Mouse (Mus musculus): ENCODE measurements around the gene Iffo1.
A peak's percentile ranks its signal among the peaks of the same experiment; 100 is the strongest.
"Not testable (repeated sequence)": the region's sequence is repeated elsewhere in the genome, so short reads cannot be mapped to it uniquely, and the experiment has no call there.

Gene Iffo1

DNA sequence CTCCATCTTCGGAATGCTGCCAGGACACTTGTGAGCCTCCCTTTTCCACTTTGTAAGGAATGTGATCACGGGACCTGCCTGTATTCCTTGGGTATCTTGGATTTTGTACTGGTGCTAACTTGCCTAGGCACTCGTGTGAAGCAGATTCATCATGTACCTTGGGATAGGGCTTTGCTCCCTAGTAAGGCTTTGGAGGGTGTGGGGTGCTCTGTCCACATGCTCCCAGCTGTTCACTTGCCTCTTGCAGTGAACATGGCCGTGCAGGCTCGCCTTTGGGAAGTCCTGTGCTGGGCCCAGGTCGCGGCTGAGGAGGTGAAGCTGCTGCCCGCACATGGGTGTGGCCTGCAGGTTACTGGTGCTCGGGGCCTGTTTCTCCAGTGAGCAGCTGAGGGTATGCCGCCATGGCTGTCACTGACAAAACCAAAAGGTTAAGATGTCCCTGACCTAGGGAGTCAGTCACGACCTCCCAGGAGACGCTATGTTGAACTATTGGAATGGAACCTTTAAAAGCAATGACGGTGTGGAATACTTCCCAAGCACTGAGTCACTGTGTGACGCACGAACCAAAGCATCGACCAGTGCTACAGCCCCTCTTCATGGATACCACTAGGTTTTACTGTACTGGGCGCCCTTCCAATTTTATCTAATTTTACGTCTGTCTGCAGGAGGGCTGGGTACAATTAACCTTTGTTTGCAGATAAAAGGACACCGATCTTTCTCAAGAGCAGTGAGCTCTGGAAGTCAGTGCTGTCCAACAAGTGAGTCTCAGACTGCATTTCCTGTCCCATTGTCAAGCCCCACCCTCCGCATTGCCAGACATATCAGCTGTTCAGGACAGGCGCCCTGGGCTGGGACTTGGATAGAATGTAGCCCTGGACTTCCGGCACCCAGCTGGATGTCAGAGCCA, 16.1 kb downstream of the Iffo1 start:
- DNase-seq (ENCODE audit: low spot score in 2 of 2): peak in 1 of 2 experiments; percentile 53

DNA sequence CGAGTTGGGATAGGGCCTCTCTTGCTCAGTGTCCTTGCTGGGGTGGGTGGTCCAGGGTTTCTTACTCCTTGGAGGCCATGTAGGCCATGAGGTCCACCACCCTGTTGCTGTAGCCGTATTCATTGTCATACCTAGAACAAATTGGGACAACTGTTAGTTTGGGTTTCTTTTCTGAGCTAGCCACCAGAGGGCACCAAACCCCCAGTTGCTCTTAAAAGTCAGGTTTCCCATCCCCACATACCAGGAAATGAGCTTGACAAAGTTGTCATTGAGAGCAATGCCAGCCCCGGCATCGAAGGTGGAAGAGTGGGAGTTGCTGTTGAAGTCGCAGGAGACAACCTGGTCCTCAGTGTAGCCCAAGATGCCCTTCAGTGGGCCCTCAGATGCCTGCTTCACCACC, 16.9 kb downstream of the Iffo1 start:
- DNase-seq (ENCODE audit: low spot score in 2 of 2): peak in 1 of 2 experiments; percentile 62

DNA sequence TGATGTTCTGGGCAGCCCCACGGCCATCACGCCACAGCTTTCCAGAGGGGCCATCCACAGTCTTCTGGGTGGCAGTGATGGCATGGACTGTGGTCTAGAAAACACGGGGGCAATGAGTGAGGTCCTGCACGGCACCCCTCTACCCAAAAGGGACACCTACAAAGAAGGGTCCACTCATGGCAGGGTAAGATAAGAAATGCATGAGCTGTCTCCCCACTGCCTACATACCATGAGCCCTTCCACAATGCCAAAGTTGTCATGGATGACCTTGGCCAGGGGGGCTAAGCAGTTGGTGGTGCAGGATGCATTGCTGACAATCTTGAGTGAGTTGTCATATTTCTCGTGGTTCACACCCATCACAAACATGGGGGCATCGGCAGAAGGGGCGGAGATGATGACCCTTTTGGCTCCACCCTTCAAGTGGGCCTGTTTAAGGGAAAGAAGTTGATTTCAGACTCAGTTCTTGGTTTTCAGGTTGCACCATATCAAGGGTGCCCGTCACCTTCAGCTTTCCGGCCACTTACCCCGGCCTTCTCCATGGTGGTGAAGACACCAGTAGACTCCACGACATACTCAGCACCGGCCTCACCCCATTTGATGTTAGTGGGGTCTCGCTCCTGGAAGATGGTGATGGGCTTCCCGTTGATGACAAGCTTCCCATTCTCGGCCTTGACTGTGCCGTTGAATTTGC, 17.7 kb downstream of the Iffo1 start:
- DNase-seq (ENCODE audit: low spot score in 2 of 2): not testable (repeated sequence)

DNA sequence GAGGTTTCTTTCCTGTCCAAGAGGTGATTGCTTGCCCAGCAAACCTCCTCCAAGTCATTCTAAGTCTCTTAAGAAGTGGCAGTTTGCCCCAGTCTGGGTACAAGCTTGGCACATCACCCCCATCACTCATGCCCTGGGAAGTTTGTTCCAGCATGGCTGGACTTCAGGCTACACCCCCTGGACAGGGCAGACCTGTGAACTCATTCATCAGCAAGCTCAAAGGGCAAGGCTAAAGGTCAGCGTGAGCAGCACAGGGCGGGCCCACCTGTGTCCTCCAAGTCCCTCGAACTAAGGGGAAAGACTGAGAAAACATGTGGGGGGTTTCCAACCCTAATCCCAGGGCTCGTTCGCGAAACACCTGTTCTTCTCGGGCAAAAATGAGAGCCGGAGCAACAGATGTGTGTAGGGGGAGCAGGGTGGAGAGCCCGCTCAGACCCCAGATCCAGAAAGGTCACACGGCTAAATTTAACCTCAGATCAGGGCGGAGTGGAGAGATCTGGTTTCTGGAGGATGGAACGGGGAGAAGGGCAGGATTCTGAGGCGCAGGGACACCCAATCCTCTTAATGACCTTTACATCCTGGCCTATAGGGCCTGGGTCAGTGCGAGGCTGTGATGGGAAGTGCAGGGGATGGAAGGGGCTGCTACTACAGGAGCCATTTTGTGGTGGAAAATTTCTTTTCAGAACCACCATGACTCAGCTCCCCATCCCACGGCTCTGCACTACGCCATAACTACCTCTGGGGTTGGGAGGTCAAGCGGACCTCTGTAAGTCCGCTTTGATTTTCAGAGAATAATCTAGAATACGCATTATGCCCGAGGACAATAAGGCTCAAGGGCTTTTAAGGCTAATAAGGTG, 19.0 kb downstream of the Iffo1 start:
- DNase-seq (ENCODE audit: low spot score in 2 of 2): no peak

DNA sequence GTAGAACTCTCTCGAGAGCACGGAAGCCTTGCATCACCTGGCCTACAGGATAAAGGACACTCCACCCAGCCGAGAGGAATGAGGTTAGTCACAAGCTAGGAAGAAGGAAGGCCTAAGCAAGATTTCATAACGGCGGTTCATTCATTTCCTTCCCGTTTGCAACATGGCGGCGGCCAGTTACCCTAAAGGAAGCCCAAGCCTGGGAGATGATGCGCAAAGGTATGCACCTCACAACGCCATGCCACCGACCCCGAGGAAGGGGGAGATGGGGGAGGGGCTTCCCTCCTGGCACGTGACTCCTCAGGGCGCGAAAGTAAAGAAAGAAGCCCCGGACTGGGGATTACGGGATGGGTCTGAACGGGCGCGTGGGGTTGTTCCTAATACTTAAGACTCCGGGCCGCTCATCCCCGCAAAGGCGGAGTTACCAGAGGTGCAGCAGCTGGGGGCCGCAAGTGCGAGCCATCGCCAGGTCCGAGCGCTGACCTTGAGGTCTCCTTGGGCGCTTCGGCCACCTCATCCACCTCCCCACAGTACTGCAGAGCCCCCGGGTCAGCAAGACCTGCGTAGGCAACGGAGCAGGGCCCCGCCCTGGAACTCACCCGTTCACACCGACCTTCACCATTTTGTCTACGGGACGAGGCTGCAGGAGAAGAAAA, 19.8 kb downstream of the Iffo1 start:
- no peak for DNase-seq (ENCODE audit: low spot score in 2 of 2)

DNA sequence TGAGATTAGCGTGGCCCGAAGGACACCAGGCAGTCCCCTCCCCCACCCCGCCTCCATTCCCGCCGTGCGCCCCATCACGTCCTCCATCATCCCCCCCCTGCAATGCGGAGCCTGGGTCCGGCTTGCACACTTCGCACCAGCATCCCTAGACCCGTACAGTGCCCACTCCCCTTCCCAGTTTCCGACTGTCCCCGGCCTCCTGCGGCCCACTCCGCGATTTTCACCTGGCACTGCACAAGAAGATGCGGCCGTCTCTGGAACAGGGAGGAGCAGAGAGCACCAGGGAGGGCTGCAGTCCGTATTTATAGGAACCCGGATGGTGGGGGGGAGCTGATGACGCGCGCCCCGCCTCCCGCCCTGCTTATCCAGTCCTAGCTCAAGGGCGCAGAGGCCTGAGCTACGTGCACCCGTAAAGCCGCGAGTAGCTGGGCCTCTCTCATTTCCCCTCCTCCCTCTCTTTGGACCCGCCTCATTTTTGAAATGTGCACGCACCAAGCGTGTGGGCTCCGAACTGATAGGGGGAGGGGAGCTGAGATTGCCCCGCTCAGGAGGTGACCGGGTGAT, 20.4 kb downstream of the Iffo1 start:
- peak; percentile 96 to 98 for DNase-seq (ENCODE audit: low spot score in 2 of 2)

DNA sequence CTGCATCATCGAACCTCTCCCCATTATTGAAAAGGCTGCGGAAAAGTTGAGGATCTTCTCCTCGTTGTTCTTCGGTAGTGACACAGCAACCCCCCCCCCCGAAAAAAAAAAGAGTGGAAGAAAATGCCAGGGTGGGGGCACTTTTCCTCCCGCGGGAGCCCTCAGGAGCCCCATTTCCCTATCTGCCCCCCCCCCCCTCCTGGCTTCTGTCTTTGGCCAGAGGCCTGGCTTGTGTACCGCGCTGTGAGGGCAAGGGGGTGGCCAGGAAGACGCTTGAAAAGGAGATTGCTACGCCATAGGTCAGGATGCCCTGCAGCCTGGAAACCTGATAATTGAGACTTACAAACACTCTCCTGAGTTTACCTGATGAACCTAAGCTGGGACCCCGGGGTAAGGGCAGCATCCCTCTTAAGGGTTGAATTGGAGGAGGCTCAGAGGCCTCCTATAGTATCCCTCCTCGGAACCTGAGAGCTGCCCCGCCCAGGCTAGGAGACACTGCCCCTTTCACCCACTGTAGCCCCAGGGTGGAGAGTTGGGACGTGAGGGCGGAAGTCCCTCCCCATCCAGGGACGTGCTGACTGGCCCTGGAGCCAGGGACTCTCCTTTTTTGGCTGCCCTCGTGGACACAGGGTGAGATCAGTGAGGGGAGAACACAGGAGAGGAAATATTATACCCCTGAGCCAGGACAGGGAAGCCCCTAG, 21.2 kb downstream of the Iffo1 start, which contains the start of gene Gapdh:
Gene Gapdh (minus strand): TSS at position 417 of the 701 bp plus-strand sequence.
- no peak for DNase-seq (ENCODE audit: low spot score in 2 of 2)

DNA sequence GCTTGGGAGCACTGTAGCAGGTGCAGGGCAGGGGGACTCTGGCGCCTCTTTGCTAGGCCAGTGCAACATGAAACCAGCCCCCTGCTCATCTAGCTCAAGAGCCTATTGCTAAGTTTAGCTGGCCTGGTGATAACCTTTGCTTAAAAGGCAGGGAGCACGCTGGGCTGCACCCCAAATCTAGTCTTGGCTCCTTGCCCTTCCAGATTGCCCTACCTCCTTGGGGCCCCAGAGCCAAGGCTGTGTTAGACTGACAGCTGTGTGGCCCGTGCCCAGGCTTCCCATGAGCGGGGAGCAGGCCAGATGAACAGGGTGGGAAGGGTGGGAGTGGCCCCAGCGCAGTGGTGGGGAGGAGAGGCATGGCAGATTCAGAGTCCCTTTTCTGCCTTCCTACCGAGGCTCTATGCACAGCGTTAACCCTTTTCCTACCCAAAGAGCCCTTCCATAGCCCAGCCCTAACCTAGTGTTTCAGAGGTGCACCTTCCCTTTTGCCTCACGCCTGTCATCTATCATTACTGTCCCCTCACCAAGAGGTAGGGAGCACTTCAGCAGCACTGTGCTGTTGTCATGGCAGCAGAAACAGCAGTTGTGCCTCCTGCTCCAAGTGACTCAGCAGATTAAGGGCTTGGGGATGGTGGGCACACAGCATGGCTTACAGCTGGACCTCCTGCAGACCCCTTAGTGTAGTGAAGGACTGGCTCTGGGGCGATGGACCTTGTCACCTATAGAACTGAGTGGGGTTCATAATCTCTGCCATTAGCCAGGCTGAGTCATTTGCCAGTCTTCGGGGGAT, 22.0 kb downstream of the Iffo1 start:
- DNase-seq (ENCODE audit: low spot score in 2 of 2): no peak

DNA sequence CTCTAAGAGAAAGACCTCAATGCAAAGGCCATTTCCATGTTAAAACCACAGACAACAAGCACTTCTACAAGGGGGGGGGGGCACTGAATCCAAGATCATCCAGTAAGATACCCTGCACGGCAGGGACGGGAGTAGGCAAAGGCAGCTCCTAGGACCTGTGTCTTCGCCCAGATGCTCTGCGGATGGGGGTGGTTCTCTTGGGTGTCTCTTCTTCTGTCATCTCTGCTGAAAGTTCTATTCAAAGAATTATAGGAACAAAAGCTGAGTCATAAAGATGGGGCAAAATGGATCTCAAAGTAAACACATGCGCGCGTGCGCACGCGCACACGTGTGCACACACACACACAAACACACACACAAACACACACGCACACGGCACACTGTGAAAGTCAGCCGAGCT, 23.0 kb downstream of the Iffo1 start:
- no peak for DNase-seq (ENCODE audit: low spot score in 2 of 2)

DNA sequence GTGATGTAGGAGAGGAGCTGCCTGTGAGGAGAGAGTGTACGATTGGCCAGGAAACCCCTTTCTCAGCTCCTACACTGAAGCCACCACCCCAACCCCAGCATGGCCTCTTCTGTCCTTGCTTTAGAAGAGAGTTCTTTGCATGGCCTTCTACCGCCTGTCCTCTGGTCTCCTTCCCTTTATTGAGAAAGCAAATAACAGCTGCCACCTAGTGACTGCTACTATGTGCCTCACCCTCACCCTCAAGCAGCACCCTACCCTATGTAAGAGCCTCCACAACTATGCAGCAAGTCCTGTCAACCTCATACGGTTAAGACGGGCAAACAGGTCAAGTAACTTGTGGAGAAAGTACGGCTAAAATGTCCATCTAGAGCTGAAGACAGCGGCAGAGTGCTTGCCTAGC, 25.2 kb downstream of the Iffo1 start:
- no peak for DNase-seq (ENCODE audit: low spot score in 2 of 2)

DNA sequence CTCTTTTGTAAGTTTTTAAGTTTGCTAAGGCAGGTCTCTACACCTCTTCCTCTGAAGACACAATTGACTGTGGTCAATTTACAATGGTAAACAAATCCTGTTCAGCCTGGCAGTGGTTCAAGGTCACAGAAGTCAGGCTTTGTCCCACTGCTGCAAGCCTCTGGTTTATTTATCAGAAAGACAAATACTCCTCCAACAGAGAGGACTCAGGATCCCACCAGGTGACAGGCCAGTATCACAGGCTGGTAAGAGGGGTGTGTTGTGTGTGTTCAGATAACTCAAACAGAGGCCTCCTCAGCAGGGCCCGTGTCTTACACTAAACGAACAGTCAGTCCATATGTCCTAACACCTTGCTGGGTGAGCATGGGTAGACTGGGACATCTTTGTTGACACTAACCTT, 27.4 kb downstream of the Iffo1 start:
- DNase-seq (ENCODE audit: low spot score in 2 of 2): no peak

DNA sequence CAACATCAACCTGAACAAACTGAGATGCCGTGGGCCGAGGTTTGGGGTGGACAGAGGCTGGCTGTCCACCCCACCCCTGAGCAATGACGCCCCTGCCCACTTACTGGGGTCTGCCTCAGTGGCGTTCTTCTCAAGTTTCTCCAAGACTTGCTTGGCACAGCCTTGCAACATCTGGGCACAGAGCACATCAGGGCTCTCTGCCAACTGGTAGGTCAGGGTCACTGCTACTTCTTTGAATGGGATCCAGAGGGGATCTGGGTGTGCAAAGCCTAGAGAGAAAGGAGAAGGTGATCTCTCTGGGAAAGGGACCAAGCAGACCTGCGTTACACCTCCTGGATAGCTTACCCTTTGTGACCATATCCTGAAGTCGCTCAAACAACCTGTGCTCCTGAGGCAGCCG, 28.2 kb downstream of the Iffo1 start:
- no peak for DNase-seq (ENCODE audit: low spot score in 2 of 2)

DNA sequence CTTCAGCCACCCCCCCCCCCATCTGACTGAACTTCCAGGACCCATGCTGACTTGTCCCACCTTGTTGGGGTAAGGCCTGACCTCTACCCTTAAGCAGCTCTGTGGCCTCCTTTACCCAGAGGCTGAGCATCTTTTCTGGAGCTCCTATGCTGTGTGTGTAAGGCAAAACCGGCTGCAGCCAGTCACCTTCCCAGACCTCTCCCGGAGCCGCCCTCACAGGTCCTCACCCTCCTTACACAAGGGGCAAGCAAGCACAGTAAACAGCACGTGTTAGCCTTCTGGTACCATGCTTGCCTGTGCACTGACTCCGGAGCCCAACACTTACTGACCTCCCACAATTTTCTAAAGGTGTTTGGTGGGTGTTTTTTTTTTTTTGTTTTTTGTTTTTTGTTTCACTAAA, 30.4 kb downstream of the Iffo1 start:
- DNase-seq (ENCODE audit: low spot score in 2 of 2): no peak

DNA sequence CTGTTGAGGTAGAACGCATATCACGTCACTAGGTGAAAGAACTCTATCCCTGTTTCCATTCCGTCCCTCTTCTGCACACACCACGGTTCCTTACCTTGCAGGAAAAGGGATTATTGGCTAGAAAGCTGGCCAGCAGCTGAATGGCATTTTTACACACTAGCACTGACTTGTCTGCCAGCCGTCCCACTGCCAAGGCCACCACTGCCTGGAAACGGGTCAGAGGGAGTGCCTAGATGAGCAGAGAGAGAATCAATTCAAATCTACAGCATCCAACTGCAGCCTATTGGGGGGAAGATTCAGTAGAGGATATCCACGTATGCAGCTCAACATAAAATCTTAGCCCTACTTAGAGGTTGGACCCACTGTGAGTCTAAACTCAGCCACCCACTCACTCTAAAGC, 34.6 kb downstream of the Iffo1 start:
- no peak for DNase-seq (ENCODE audit: low spot score in 2 of 2)

DNA sequence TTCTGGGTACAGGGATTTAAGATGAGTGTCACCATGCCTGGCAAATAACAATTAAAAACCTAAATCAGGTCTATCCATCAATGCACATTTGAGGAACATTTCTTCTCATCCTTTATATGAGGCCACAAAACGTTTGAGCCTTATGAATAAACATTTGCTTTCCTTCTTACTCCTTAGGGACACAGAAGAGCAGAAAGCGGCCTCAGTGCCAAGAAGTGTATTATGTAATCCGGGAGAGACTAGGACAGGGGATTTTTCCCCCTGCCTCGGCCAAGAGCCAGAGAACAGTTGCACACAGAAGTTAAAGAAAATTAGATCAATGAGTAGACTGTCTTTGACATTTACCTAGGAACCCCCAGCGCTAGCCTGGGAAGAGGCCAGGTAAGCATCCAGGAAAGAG, 37.1 kb downstream of the Iffo1 start:
- DNase-seq (ENCODE audit: low spot score in 2 of 2): no peak

DNA sequence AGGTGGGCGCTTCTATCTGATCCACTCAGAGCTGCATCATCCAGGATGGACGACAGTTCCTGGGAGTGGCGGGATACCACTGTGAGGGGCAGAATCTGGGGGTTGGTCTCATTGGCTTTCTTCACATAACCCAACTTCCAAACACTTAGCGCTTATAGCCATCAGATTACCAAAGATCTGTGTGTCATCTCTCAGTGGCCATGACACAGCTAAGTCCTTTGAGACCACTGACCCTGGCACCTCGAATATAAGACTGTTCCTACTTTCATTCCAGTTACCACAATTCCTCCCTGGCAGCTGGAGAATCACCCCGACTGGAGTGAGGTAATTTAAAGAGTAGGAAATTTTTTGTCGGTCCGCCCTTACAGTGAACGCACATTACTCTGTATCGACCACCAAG, 41.2 kb downstream of the Iffo1 start:
- DNase-seq (ENCODE audit: low spot score in 2 of 2): no peak

DNA sequence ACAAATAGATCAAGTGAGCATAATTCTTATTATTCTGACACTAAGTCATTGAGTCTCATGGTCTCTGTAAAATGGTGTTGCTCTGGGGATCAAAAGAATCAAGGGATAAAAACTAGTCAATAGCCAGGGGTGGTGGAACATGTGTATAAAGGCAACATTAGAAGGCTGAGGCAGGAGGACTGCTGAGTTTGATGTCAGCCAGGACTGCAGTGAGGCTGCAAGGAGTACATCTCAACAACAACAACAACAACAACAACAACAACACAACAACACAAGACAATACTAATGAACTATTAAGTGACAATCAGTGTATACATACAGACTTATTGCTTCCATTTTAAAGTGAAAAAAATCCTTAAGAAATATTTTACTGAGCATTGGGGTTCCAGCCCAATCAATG, 45.8 kb downstream of the Iffo1 start:
- no peak for DNase-seq (ENCODE audit: low spot score in 2 of 2)

DNA sequence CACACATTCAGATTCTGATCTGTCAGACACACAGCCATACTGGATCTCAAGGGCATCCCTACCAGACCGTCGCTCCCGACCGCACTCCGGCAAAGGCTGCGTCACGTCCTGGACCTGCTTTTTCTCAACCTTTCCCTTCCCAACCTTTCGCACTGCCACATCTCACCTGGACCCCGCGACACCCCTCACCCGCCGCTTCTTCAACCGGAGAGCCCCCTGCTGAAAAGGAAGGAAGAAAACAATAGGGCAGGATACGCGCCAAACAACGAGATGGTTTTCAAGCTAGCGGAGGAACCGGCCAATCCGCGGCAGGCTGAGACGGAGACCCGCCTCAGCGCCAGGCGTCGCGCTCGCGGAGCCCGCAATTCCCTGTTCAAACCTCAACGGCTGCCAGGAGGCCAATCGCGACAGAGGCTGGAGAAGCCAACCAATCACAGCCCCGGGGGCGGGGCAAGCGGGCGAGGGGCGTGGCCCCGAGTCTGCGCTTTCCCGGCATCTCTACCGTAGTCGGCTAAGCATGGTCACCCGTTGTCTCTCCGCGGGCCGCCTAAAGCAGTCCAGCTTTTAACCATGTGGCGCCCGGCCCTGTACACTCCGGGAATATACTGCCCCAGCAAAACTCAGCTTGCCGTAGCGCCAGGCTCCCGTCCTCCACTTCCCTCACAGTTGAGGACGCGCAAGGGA, 46.4 kb downstream of the Iffo1 start, which contains the start of the genes Ncapd2 and Mrpl51:
Gene Ncapd2 (minus strand): TSS at position 370 of the 684 bp plus-strand sequence.
Gene Mrpl51 (plus strand): TSS at position 470 of the 684 bp plus-strand sequence.
- DNase-seq (ENCODE audit: low spot score in 2 of 2): peak; percentile 96 to 97

Measured in frontal cortex, postnatal 25 days (tissue).